Comparison of ENCODE assay signal across 15 mouse cellular contexts in genomic region chr16:17643437-17643990, GRCm38 (mm10). TPM values are rescaled to one million over a fixed set of nuclear protein-coding genes. Genes with fewer than 3 reads are reported as not detected.
DNase-seq lines count a peak whose midpoint lies in the region; TF ChIP-seq lines count a peak whose summit lies in the region.
"Had no signal": no experiment of that assay in that cellular context is flagged by ENCODE, and none has a peak within 500 bp of the region (broad histone marks: within the 10 kb centered on the region; RNA-seq: fewer than 3 reads in every experiment).

No protein-coding gene starts in this region.

- no peak for TF ChIP-seq POLR2A in embryonic fibroblast, embryonic 13.5 days (IDR thresholded peaks at IDR 0.05; ENCODE audit: low read depth, low read length)

- H3K27ac ChIP-seq in embryonic fibroblast, embryonic 13.5 days (ENCODE audit: insufficient read depth, low read length) = peak overlapping the region; percentile 24; the same call in 1 of the 2 replicates
- H3K27ac ChIP-seq: embryonic facial prominence, embryonic 13.5 days; forebrain, embryonic 13.5 days; heart, embryonic 13.5 days; hindbrain, embryonic 12.5 days had no signal

- peak; percentile 55 for DNase-seq in cerebellum, adult 9-10 months
- DNase-seq in cerebellum, postnatal 36 days = no peak
- peak; percentile 28 for DNase-seq in 3T3-L1 (ENCODE audit: low read depth, low spot score)
- DNase-seq in 416B (ENCODE audit: low read depth) = peak; percentile 64
- DNase-seq in T-cell, adult 2 months (ENCODE audit: low spot score) = no peak
- DNase-seq: adrenal gland, postnatal 10 days; forebrain, postnatal 0 days; gastrocnemius, postnatal 25 days; heart, postnatal 4 days; kidney, adult 8-10 months had no signal

- no peak for TF ChIP-seq CTCF in embryonic fibroblast, embryonic 13.5 days (IDR thresholded peaks at IDR 0.05; ENCODE audit: borderline replicate concordance, insufficient read depth, low read length)

- no peak overlapping the region for H3K4me3 ChIP-seq in embryonic fibroblast, embryonic 13.5 days (ENCODE audit: insufficient read depth, low read length)
- H3K4me3 ChIP-seq: embryonic facial prominence, embryonic 13.5 days; forebrain, embryonic 13.5 days; heart, embryonic 13.5 days; hindbrain, embryonic 12.5 days had no signal

- no peaks in the 10 kb centered on the region; the same call in 1 of the 2 replicates for H3K4me1 ChIP-seq in embryonic fibroblast, embryonic 13.5 days (ENCODE audit: control insufficient read depth, insufficient read depth, low read length)

RNA-seq across cellular contexts. Expression of gene Ccdc74a, which starts 2.8 kb away (rescaled TPM):
- 7.1 and 9.7 TPM in 2 replicates for polyA plus RNA-seq in embryonic fibroblast, embryonic 13.5 days (2011; ENCODE audit: insufficient read length, low read depth, missing spikeins)

RNA-seq across cellular contexts. Expression of gene Smpd4, which starts 24.4 kb away (rescaled TPM):
- polyA plus RNA-seq in embryonic fibroblast, embryonic 13.5 days (2011; ENCODE audit: insufficient read length, low read depth, missing spikeins) = 28.7 and 44.8 TPM in 2 replicates

Comparison
In these comparisons a context has a peak if more than half of its experiments do, and no peak if none do; other contexts are left out.
1. DNase-seq: peak in cerebellum, adult 9-10 months (single experiment), 3T3-L1 (single experiment) and 416B (single experiment); none in cerebellum, postnatal 36 days (0 of 2) and T-cell, adult 2 months (single experiment).